Mouse (Mus musculus): ENCODE measurements around the gene Uqcr10. TPM values are rescaled to one million over a fixed set of nuclear protein-coding genes. Genes with fewer than 3 reads are reported as not detected.
A peak's percentile ranks its signal among the peaks of the same experiment; 100 is the strongest.
"Not testable (repeated sequence)": the region's sequence is repeated elsewhere in the genome, so short reads cannot be mapped to it uniquely, and the experiment has no call there.

The Uqcr10 gene
- total RNA-seq, 2 experiments from 2014 or later: 87.8 to 148 TPM

DNA sequence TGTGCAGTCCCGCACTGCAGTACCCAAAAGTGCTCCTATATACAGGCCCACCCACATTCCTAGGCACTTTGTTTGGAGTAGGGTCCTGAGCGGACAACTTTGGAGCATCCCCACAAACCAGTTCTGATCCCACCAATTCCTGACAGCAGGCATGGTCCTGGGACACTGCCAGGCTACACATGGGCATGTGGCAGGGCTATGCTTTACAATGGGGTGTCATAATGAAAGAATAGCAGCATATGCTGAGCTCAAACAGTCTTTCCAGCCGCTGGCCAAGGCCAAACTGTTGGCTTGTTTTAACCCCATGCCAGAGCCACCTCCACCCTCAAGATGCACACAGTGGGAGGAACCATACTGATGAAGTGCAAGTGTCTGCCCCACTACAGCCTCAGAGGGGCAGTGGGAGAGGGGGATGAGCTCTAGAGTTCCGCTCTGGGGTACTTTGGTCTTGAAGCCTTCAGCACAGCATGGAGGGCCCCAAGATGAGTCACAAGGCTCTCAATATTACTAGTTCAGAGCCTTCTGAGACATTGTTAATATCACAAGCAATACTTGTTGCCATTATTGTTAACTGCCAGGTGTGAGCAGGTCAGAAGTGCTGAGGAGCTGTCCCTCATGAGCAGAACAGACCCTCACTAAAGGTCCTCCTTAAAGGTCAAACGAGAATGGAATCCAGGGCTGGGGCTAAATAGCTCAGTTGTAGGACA is 12.5 kb upstream of the Uqcr10 start:
- no peak for ATAC-seq (ENCODE audit: poor library complexity, severe bottlenecking)

DNA sequence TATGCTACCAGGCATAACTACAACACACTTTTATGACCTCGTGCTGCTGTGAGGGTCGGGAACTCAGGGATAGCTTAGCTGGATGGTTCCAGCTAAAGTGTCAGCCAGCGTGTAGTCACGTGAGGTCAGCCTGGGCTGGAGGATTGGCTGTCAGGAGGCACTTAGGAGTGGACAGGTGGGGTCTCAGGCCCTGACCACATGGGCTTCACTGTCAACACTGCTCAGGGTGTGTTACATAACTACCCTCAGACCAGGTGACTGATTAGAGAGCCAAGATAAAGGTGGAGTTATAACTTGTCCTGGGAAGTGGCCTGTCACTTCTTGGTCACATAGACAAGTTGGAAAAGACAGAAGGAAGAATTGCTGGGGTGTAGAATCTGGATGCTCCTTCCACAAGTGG is 11.5 kb upstream of the Uqcr10 start:
- ATAC-seq (ENCODE audit: poor library complexity, severe bottlenecking): no peak

DNA sequence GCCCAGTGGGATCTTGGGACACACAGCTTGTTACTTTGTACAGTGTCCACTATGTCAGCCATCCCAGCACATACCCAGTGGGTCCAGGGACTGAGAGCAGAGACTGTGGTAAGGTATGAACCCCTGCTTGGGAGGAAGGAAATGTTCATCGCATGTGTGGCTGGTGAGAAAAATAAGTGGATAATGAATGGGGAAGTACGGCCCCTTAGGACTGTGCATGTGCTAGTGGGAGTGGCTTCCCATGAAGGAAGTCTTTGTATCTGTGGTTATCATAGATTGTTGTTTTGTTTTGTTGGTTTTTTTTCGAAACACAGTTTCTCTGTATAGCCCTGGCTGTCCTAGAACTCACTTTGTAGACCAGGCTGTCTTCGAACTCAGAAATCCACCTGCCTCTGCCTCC is 10.6 kb upstream of the Uqcr10 start:
- ATAC-seq (ENCODE audit: poor library complexity, severe bottlenecking): peak; percentile 86

DNA sequence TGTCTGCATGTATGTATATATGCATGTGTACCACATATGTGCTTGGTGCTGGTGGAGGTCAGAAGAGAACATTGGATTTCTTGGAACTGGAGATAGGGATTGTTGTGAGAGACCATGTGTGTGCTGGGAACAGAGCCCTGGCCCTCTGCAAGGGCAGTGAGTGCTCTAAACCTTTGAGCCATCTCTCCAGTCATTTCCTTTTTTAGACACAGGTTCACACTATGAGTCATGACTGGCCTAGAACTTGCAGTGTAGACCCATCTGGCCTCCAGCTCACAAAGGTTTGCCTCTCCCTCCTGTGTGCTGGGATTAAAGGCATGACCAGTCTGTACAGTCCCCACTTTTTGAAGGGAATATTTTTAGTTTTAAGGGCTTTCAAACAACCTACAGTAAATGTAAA is 8.7 kb upstream of the Uqcr10 start:
- no peak for ATAC-seq (ENCODE audit: poor library complexity, severe bottlenecking)

DNA sequence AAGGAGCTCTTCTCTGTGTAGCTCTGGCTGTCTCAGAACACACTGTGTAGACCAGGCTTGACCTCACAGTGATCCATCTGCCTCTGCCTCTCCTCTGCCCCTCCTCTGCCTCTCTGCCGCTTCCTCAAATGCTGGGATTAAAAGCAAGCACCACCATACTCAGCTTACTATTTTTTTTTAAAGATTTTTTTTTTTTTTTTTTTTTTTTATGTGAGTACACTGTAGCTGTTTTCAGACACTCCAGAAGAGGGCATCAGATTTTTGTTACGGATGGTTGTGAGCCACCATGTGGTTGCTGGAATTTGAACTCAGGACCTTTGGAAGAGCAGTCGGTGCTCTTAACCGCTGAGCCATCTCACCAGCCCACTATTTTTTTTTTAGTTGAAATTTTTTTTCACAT is 6.0 kb upstream of the Uqcr10 start:
- ATAC-seq (ENCODE audit: poor library complexity, severe bottlenecking): not testable (repeated sequence)

DNA sequence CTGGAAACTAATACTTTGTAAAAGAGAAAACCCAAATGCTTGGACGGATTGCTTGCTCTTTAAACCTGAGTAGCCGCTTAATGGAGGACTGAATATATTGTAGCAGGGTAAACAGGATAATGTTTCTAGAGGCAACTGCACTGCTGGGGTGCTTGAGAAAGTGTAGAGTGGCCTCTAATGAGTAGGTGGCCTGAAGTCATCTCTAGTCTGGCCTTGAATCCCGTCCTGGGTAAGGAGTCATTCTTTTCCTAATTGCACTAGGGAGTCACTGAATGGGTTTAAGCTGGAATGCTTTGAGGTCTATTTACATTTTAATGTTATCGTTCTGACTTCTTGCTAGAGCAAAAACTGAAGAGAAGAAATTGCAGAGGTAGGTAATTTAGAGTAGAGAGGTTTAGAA is 1.0 kb upstream of the Uqcr10 start:
- no peak for ATAC-seq (ENCODE audit: poor library complexity, severe bottlenecking)

DNA sequence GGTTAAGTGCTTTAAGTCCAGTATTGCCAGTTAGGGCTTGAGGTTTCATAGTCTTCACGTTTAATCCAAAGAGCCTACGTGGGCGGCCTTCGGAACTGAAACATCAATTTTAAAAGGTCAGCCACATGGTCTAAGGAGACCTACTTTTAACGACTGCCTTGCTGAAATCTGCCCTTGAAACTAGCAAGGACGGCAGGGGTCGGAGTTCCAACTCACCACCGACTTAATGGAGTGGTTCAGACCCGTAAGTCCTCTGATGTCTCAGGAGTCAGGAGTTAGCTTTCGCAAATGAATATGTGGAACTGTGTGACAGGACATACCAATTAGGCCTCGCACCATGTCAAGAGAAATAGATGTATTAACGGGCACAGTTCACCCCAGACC is 462 bp downstream of the Uqcr10 start:
- 0 out of 2 replicates have a peak, but pooled peaks have one; percentile 3 for ATAC-seq (ENCODE audit: poor library complexity, severe bottlenecking)

DNA sequence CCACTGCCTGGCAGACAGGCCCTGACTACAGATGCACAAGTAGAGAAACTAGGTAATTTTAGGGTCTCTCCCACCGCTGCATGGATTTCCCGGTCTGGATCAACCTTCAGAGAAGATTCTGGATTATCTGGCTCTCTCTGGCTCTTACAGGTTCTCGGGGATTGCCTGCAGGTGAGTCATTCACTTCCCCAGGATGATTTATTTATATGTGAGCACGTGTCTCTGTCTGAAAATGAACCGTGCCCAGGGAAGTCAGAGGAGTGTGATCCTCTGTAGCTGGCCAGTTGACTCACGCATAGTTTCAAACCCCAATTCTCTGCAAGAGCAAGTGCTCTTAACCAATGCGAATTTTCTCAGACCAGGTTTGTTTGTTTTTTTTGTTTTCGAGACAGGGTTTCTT is 3.4 kb downstream of the Uqcr10 start:
- no peak for ATAC-seq (ENCODE audit: poor library complexity, severe bottlenecking)

DNA sequence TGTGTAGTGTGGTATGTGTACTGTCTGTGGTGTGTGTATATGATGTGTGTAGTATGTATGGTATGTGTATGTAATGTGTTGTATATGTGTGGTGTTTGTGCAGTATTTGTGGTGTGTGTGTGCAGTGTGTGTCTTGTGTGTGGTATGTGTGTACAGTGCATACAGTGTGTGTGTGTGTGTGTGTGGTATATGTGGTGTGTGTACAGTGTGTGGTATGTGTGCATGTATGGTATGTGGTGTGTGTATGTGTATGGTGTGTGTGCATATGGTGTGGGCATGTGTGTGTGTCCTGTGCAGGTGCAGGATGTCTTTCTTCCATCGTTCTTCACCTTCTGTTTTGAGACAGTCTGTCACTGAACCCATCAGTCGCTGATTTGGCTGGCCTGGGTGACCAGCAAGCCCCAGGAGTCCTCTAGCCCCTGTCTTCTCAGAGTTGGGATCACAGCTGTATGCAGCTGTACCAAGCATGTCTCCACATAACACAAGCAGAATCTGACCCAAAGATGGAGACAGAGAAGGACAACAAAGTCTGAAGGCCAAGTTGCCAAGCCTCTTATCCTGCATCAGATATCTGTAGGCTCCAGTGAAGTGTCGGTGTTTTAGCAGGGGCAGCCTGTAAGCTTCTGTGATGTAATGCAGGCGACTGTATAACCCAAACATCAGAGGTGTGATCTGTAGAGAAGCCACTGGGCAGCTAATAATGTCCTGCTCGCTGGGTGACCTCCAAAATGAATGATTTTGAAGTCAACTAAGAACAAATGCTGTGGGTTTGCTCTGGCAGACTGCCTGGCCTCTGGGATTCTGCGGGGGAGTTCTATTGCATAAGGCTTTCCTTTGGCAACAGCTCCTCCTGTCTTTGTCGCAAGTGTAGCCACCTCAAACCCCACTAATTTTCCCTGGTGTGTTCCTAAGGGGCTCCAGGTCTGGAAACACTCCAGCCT is 6.8 kb downstream of the Uqcr10 start:
- no peak for ATAC-seq (ENCODE audit: poor library complexity, severe bottlenecking)

DNA sequence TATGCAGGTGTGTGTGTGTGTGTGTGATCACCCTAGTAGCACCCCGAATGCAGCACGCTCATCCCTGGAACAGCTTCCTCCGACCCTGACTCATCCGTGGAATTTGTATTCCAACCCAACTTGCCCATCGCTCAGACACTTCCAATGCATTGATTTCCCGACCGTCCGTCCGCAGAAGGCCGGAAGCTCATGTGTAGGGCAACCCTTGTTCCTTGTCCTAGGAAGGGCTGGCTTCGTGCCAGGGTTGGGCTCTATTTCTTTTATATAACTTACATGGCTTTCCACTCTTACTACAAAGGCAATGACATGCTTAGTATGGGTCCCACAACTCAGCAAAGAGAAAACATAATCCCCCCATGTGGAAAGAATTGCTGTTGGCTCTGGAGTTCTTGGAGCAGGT is 12.0 kb downstream of the Uqcr10 start:
- ATAC-seq (ENCODE audit: poor library complexity, severe bottlenecking): no peak

DNA sequence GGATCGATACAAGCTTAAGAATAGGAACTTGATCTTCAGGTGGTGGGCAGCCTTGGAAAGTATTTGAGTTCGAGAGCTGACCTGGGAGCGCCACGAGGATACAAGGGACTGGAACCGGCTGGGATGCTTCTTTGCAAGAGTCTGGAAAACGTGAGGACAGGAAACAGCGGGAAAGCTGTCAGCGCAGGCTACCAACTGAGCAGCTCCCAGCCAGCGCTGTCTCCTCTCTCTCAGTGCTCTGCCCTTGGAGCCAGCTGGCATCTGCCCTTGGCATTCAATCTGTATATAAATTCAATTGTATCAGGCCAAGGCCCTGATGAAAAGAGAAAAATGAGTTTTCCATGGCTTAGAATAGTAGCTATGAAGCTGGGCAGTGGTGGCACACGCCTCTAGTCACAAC is 12.9 kb downstream of the Uqcr10 start:
- ATAC-seq (ENCODE audit: poor library complexity, severe bottlenecking): no peak

DNA sequence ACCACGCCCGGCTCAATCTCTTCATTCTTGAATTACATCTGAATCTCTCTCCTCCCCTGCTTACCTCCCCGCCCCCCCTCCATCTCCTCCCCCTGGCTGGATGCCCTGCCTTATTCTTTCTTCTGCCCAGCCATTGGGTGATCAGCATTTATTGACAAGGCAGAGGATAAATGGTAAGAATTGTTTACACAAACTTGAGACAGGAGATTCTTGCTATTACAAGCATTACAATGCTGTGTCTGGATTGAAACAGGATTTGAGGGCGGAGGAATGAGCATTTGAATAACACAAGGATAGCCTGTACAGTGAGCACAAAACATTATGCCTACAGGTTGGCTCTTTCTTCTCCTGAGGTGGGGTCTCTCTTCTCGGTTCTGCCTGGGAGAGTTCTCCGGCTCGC is 13.8 kb downstream of the Uqcr10 start:
- no peak for ATAC-seq (ENCODE audit: poor library complexity, severe bottlenecking)

DNA sequence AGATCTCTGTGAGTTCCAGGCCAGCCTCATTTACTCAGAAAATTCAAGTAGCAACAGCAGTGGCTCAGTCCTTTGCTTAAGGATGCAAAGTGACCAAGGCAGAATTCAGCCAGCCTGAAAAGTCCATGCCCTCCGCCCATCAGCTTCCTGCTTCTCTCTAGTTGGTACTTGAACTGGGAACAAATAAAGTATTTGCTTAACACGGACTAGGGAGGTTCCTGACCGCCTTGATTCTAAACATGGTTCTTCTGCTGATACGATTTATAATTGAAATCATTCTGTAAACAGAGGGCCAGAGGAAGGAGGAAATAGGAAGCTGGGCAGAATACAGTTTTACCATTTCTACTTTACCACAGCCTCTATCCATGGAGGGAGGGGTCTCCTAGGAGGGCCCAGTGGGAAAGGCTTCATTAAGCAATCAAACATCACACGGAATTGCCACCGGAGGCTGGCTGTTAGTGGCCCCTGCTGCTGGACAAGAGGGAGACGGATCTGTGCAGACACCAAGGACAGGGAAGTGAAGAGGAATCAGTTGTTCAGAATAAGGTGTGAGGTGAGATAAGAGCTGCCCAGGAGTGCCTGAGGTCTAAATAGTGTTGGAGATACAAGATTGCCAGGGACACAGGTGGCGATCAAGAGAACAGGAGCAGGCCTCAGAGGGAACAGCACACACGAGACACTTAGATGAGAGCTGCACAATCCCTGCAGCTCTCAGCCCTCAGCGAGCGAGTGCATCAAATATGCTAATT is 15.3 kb downstream of the Uqcr10 start:
- no peak for ATAC-seq (ENCODE audit: poor library complexity, severe bottlenecking)

DNA sequence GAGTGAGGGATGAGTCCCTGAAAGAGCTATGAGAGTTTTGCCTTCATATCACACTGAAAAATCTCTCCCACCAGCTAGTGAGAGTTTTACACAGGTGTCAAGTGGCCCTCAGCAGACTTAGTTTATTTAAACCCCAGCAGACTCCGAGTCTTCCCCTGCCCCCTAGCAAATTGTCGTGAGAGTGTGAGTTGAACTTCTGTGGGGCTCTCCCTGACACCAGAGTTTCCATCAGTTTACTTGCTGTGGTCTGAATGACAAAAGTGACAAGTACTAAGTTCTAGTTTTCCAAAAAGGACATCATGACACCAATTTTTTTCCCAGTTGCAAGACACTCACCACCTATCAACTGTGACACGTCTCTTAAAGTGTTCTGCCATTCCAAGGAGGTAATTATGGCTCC is 16.3 kb downstream of the Uqcr10 start:
- no peak for ATAC-seq (ENCODE audit: poor library complexity, severe bottlenecking)

DNA sequence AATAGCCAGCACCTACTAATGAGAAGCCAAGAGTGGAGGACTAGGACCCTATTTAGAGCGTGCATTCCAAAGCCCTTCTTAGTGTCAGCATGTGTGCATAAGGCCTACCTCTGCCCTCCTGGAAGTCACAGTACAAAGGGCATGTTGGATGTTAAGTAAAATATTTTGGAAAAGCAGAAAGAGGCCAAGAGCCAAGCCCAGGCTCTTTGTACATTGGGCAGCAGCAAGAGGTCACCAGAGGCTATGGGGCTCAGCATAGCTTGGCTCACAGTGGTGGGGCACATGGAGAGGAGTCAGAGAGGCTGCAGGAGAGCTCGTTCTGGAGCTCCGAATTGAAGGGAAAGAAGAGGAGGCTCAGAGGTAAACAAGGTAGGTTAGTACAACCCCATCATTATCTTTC is 17.1 kb downstream of the Uqcr10 start:
- no peak for ATAC-seq (ENCODE audit: poor library complexity, severe bottlenecking)

DNA sequence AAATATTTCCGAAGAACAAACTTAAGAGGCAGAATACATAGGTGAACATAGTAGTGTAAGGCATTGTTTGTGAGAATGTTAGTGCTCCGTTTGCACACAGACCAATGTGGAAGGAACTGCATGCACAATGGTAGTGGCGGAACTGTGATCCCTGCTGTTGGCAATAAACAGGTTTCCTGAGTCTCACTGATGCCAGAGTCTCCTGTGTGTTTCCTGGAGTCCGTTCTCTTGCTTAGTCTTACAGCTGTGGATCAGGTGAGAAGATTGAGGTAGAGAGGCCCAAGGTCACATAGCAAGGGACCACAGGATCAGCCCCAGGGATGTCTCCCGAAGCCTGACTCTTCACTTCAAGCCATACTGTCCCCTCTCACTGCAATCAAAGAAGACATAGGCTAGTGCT is 18.6 kb downstream of the Uqcr10 start:
- ATAC-seq (ENCODE audit: poor library complexity, severe bottlenecking): no peak

DNA sequence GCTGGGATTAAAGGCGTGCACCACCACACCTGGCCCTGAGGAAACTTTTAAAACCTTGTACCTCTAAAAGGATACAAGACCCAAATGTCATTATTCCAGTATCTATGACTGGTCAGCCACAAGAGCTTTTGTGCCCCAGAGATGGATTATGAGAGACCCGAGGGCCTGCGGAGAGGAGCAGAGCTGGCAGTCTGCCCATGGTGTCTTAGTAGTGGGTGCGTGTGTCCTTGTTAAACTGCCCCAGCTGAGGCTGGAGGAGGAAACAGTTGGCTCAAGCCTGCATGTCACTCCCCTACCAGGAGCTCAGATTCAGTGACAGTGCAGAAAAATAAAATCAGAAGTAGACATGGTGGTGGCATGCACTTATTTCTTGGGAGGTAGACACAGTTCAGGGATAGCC is 19.1 kb downstream of the Uqcr10 start:
- no peak for ATAC-seq (ENCODE audit: poor library complexity, severe bottlenecking)

DNA sequence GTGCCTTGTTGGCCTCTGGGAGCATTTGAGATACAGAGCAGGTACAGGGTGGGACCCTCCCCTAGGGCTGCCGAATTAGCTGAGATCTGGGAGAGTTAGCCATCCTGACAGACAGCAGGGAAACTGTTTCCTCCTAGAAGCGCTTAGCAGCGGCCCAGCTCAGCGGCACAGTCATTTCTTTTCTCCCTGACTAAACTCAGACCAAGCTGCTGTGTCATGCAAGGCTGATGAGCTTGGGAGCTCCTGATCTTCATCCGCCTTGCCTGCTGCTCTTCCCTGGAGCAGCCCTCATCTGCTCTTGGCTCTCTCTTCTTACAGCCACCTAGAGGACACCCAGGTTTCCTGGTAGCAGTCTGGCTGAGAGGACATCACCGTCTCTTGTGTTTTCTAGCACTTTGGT is 20.0 kb downstream of the Uqcr10 start:
- ATAC-seq (ENCODE audit: poor library complexity, severe bottlenecking): no peak

DNA sequence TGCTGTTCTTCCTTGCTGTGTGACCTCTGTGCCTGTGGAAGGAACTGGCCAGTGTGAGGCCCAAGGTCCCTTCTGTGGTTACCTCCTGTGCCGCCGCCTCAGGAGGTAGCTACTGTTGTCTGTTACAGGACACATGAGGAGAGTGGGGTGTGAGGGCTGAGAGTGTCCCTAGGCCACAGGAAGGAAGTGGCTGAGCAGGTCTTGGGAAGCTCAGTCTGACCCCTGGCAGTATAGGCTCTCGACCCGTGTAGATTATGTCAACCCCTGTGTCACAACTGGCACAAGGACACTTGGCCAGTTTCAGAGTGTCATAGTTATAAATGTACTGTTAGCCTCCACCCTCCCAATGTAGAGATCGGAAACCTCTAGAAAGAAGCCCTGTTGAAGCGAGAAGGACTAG is 20.6 kb downstream of the Uqcr10 start:
- ATAC-seq (ENCODE audit: poor library complexity, severe bottlenecking): no peak

DNA sequence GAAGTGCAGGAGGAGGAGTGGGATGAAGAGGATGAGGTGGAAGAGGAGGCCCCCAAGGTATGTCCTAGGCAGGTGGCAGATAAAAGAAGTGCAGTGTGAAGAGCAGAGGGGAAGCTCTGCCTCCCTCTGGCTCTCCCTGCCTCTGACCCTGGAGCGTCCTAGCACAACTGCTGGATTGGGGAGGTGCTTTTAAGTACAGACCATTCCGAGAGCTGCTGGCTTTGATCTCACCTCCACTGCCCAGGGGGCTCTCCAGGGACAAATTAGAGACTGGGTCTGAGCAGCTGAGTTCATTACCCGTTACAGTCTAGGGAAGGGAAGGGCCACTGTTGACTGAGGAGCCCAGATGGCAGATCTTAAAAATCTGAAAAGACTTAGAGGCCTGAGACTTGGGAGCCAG is 24.0 kb downstream of the Uqcr10 start:
- no peak for ATAC-seq (ENCODE audit: poor library complexity, severe bottlenecking)

DNA sequence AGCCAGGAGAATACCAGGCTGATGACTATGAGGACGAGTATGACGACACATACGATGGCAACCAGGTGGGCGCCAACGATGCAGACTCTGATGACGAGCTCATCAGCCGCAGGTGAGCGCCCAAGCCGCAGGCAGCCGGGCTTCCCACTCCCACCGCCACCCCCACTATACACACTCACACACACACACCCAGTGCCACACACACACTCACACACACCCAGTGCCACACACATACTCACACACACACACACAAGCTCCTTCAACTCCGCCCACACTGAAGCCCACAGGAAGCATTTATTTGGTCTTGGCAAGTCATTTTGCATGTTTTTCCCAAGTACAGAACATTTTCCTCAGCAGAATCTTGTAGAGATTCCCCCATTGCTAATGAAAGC is 24.7 kb downstream of the Uqcr10 start:
- ATAC-seq (ENCODE audit: poor library complexity, severe bottlenecking): no peak

Data from megakaryocyte, adult 5-6 weeks (primary cell).